Mouse (Mus musculus) ES-Bruce4 (cell line): ENCODE measurements at regions not wholly inside any gene's neighbourhood (a gene's known extent, or its start where the extent isn't known, plus 50 kb on each side); places are given as distances from the start of the nearest gene placed in this dataset.

Source experiments
- CTCF ChIP-seq: IDR thresholded peaks from one replicate; pipeline ENCODE4 v1.8.1; 2011; ENCODE audit warnings: low read depth, low read length
- EP300 ChIP-seq: IDR thresholded peaks from 2 replicates; pipeline ENCODE4 v1.6.1; 2011; ENCODE audit warnings: low read depth, low read length; ENCODE audit not compliant: insufficient read depth
- POLR2A ChIP-seq: IDR thresholded peaks from one replicate; pipeline ENCODE4 v1.8.1; 2011; ENCODE audit warnings: low read length; ENCODE audit not compliant: insufficient read depth

- no peak for TF ChIP-seq POLR2A
- TF ChIP-seq EP300, result no peak
- TF ChIP-seq CTCF, result no peak
Observed at GRCm38 (mm10) chr15:65452258-65453028, 437.7 kb upstream of the Gm21961 start.
